Mouse (Mus musculus) olfactory bulb, adult 2 months (tissue): ENCODE results near the gene Cnksr3.

Source experiments
- CTCF ChIP-seq: fragments of 200-500 bp; IDR thresholded peaks from 2 replicates; pipeline ENCODE4 v1.5.1; 2012; ENCODE audit warnings: low read depth, mild to moderate bottlenecking, low read length, moderate library complexity; ENCODE audit not compliant: insufficient read depth
- POLR2A ChIP-seq: fragments of 200-500 bp; IDR thresholded peaks from 2 replicates; pipeline ENCODE4 v1.6.1; 2012; ENCODE audit warnings: mild to moderate bottlenecking, low read depth, low read length, moderate library complexity; ENCODE audit not compliant: insufficient read depth

GRCm38 (mm10) chr10:7152926-7153325 is 59.1 kb downstream of the Cnksr3 start:
- TF ChIP-seq POLR2A (no peak), CTCF (no peak)
